Mouse (Mus musculus) erythroblast, adult 5-6 weeks (primary cell): ENCODE results near the gene Rxfp4. TPM values are rescaled to one million over a fixed set of nuclear protein-coding genes. Genes with fewer than 3 reads are reported as not detected.

Experiments used
- ATAC-seq: replicated peaks from 2 replicates; pipeline ENCODE4 v1.8.0; 2016; ENCODE audit warnings: moderate number of reproducible peaks, mild to moderate bottlenecking, moderate TSS enrichment, inconsistent platforms; ENCODE audit not compliant: poor library complexity, low FRiP score, severe bottlenecking
- total RNA-seq, 2 experiments: library from RNA; stranded (forward) in 1 of 2; stranded (reverse) in 1 of 2; fragments of 150-400 nt in 1 of 2; fragments of 200-764, 138-1000 nt in 1 of 2; gene quantifications; 2 replicates each; pipeline versions ENCODE4 v1.2.3 to v1.2.4; 2015 to 2017; ENCODE audit warnings: low replicate concordance in 2 of 2

Rxfp4 gene
- total RNA-seq, 2 experiments from 2014 or later: not detected

DNA sequence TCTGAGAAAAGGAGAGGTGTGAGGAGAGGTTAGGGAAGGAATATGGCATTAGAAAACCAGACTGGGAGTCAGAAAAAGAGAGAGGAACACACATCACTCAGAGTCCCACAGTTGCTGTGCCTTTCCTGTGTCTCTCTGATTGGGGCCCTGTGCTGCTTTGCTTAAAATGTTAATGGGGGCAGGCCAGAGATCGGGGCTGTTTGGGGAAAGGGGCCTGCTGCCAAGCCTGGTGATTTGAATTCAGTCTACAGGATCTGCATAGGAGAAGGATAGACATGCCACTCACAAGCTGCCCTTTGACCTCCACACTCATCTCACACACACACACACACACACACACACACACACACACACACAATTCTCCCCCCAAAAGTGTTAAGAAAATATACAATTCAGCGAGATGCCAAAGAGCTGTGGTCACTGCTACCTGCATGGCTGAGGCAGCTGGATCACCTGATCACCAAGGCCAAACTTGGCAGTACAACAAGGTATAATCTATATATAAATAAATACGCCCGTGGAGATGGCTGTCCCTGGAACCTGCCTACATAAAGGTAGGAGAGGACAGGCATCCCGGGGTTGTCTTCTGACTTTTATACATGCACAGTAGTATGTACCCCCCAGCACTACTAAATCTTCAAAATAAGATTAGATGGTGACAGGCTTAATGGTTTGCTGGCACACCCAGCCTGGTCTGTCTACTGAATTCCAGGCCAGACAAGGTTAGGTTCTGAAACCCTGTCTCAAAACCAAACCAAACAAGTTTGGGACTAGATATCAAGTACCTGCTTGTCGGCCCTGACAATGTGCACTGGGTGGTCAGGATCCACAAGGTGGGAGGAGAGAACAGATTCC lies 801 bp upstream of the Rxfp4 start:
- ATAC-seq: no peak

DNA sequence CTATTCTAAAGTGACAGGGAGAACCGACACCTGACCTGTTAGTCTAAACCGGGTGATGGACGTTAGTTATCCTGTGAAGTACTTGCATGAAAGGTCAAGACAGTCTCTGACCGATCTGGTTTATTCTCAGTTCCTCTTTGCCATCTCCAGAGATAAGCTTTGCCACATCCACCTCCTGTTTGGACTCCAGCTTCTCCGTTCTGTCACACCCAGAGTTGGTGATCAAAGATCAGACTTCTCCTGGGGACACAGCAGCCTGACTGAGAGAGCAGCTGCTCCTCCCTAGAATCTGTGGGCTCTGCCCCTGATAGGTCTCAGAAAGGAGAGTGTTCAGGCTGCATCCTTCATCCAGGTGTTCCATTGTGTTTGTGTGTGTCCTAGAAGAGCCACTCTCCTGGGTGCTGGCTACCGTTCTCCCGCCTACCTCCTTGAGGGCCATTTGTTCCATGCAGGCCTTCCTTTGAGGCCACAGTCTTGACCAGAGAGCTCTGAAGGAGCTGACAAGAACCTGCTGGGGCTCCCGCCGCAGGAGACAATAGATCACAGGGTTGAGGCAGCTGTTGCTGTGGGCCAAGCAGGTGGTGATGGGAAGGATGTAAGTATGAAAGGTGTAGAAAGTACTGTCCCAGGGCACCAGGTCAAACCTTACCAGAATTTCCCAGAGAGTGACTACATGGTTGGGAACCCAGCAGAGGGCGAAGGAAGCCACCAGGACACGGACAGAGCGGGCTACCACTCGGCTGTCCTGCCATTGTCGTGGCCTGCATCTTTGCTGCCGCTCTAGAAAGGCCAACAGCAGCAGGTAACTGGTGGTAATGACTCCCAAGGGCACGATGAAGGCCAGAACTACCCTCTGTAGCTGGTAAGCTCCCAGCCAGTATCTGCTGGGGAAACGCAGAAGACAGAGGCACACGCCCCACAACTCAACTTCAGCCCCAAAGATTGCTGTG lies 998 bp downstream of the Rxfp4 start:
- ATAC-seq: no peak

- ATAC-seq: no peak
These were observed 2.0 kb downstream of the Rxfp4 start for GRCm38 (mm10) chr3:88650713-88651504.

DNA sequence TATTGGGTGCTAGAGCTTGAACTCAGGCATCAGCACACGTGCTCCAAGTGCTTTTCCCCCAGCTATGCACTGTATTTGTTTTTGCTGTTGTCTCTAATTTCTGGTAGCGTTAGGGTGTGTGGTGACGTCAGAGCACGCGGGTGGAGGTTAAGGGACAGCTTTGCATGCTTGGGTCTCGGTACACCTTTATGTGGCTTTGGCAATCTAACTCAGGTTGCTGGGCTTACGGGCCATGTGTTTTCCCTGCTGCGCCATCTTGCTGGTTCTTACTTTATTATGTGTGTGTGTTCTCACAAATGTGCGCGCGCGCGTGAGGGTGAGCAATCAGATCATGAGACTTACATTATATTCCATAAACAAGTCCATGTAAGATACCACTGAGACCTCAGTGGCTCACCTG lies 3.0 kb downstream of the Rxfp4 start:
- ATAC-seq: no peak

DNA sequence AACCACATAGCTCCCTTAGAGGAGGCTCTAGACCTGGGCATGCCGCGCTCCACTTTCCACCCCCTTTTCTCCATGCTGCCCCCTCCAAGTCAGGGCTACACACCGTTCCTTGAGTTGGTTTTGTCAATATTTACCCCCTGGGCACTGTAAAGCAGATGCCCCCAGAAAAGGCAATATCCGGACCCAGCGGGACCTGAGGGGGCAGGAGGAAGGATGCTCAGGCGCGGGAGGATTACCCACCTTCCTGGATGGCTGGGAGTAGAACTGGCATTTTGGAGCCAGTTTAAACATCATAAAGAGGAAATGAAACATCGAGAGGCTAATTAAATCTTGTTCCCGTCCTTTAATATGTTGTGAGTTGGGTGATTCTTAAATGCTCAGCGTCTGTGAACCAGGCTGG lies 3.8 kb downstream of the Rxfp4 start:
- no peak for ATAC-seq

DNA sequence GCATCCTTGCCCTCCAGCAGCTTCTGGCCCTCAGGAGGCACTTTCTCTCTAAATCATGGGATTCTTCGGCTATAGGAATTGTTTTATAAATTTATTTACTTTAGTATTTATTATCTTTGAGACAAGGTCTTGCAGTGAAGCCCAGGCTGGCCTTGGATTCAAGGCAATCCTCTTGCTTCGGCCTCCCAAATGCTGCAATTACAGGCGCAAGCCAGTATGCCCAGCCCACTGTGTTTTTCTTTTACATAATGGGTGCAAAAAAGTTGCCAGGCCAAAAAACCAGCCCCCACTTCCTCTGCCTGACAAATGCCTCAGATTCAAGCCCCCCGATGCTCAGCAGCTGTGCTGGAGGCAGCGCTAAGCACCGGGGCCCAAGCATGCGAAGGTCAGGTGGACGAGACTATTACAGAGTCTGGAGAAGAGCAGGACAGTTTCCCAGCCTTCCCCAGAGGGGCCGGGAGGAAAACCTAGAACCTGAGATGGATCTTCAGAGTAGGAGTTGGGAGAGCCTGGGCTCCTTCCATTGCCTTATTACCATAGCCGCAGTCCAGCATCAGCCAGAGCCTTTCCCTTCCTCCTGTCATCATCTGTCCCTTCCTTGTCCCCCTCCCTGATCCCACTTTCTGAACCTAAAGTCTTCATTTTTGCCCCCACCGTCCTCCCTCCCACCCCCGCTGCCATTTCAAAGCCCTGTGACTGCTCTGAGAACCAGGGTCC lies 4.3 kb downstream of the Rxfp4 start:
- no peak for ATAC-seq

- ATAC-seq: no peak
These were observed 5.0 kb downstream of the Rxfp4 start for GRCm38 (mm10) chr3:88647779-88648413.

- ATAC-seq: no peak
These were observed 5.9 kb downstream of the Rxfp4 start for GRCm38 (mm10) chr3:88647076-88647475.

GRCm38 (mm10) chr3:88646426-88646995 lies 6.4 kb downstream of the Rxfp4 start:
- no peak for ATAC-seq

DNA sequence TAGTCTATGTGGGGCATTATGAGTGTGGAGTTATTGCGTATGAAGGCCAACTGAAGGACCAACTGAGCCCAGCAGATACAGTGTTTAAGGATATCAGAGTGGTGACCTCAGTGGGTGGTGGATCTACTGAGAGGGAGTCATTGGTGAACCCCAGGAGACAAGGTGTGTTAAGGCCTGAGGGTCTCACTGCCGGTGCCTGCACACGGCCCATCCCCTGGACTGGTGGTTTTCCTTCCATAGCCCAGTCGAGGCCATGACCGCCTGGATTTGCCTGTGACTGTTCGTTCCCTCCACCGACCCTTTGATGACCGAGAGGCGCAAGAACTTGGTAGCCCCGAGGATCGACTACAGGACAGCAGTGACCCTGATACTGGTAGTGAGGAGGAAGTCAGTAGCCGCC lies 7.0 kb downstream of the Rxfp4 start:
- no peak for ATAC-seq

- no peak for ATAC-seq
These were observed 9.9 kb downstream of the Rxfp4 start for GRCm38 (mm10) chr3:88643078-88643477.

- peak; percentile 79 for ATAC-seq
These were observed 12.3 kb downstream of the Rxfp4 start for GRCm38 (mm10) chr3:88640676-88641075.

GRCm38 (mm10) chr3:88639239-88639638 lies 13.7 kb downstream of the Rxfp4 start:
- no peak for ATAC-seq

DNA sequence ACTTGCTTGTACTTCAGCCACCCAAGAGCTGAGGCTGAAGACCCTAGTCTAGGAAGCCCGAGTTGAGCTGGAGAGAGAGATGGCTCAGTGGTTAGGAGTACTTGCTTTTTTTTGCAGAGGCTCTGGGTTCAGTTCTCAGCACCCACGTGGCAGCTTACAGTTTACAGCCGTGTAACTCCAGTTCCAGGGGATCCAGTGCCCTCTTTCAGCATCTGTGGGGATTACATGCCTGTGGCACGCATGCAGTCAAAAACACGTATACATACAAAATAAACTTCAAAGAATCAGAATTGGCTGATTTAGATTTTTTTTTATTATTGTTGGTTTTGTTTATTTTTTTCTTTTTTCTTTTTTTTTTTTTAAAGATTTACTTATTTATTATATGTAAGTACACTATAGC lies 15.8 kb downstream of the Rxfp4 start:
- no peak for ATAC-seq

DNA sequence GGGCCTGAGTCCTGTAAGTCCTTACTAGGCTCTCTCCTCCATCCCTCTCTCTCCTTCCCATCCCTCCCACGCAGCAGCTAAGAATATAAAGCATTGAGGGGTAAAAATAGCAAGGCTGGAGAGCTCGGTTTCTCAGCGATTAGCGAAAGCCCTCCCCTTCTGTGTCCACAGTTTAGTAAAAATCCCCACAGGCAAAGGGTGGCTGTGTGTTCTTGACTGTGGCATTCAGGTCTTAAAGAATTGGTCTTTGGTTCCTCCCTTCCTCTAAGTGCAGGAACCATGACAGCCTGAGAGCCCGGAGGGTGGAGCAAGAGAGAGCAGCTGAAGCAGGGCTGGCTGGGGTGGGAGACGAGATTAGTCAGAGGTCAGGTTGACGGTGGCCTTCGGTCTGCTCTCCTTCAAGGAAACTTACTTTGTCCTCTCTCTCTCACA lies 16.4 kb downstream of the Rxfp4 start:
- no peak for ATAC-seq

- no peak for ATAC-seq
These were observed 17.3 kb downstream of the Rxfp4 start for GRCm38 (mm10) chr3:88635506-88636275.

DNA sequence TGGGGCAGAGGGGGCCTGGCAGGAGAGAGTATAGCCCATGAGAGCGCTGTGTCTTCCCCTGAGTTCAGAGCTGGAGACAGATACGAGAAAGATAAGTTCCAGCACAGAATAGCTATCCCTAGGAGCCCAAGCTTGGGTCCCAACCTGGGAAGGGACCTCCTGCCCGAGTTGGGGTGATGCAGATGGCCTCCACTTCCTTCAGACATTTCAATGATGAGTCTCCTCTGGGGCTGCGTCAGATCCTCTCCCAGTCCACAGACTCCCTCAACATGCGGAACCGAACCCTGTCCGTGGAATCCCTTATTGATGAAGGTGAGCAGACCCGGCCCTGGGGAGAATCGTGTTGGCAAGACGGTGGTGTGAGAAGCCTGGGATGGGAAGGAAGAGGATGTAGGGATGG lies 19.9 kb downstream of the Rxfp4 start:
- no peak for ATAC-seq
